Mouse (Mus musculus): ENCODE data around the gene Dhcr7.

DNA sequence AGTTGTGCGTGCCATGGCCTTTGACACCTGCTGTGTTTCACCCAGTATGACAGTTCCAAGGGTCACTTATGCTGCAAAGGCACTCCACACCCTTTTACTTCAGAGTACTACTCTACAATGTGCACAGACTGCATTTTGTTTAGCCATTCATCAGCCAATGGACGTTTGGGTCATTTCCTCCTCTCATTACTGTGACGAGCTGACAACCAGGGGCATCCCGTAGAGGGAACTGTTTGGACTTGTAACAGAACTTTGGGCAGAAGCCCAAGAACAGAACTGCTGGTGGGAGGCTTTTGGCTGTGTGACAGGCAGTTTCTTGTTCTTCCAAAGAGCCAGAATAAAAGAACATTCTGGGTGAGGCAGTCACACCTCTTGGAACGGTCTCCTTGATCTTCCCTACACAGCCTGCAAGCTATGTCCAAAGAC is 17.7 kb upstream of the Dhcr7 start:
- TF ChIP-seq CTCF (IDR thresholded peaks at IDR 0.05; ENCODE audit: extremely low read depth, insufficient read length, insufficient replicate concordance, low read depth, low read length) (no peak), POLR2A (IDR thresholded peaks at IDR 0.05; ENCODE audit: low read depth, low read length) (no peak)
